Mouse (Mus musculus) gastrocnemius, adult 2 months (tissue): Measurements from ENCODE around the gene Tmco1. TPM values are rescaled to one million over a fixed set of nuclear protein-coding genes. Genes with fewer than 3 reads are reported as not detected.
A peak's percentile ranks its signal among the peaks of the same experiment; 100 is the strongest.

ENCODE experiments used
- DNase-seq: peaks from one replicate; pipeline ENCODE4 v3.0.0; 2022
- H3K27ac ChIP-seq: fragments of 200-600 bp; 2 replicates; pipeline ENCODE4 v1.8.1; 2022; ENCODE audit warnings: mild to moderate bottlenecking
- H3K4me3 ChIP-seq: fragments of 200-600 bp; 2 replicates; pipeline ENCODE4 v1.8.1; 2022; ENCODE audit warnings: mild to moderate bottlenecking, moderate library complexity
- CTCF ChIP-seq: fragments of 200-600 bp; IDR thresholded peaks from 2 replicates; pipeline ENCODE4 v1.8.1; 2022; ENCODE audit warnings: antibody characterized with exemption, mild to moderate bottlenecking, moderate library complexity
- intact Hi-C: fragments of 180-260 bp; cut with DNase I; formaldehyde crosslinking; loops from one replicate; pipeline ENCODE4 v1.15.1; 2025
- total RNA-seq, 2 experiments: library from RNA; stranded (reverse); gene quantifications; 2 replicates each; pipeline ENCODE4 v1.2.3; 2021

Tmco1 gene
- total RNA-seq, 2 experiments from 2014 or later: 33.2 to 40.4 TPM

- peak; percentile 91 for DNase-seq
- Histone ChIP-seq H3K27ac (peak within 1 kb of the TSS; percentile 90), H3K4me3 (peak within 1 kb of the TSS; percentile 82)
- no peak for TF ChIP-seq CTCF
- intact Hi-C loops: no loop called here
Observed at GRCm38 (mm10) chr1:167349815-167350596, 41.8 kb downstream of the Tmco1 start, which contains the start of gene Aldh9a1. Gene Aldh9a1, plus strand, starts transcription at chr1:167349991.

- Histone ChIP-seq H3K4me3 (peak overlapping the region; percentile 82), H3K27ac (peak overlapping the region; percentile 90)
- DNase-seq: no peak
- no peak for TF ChIP-seq CTCF
- intact Hi-C loops: no loop called here
Observed at GRCm38 (mm10) chr1:167350597-167351415, 42.6 kb downstream of the Tmco1 start.

GRCm38 (mm10) chr1:167352403-167352802 lies 44.2 kb downstream of the Tmco1 start:
- DNase-seq: no peak
- no peak overlapping the region for H3K4me3 ChIP-seq
- H3K27ac ChIP-seq: no peak overlapping the region
- no peak for TF ChIP-seq CTCF
- intact Hi-C loops: no loop called here

- no peak for DNase-seq
- TF ChIP-seq CTCF: no peak
- Histone ChIP-seq H3K4me3 (no peak overlapping the region), H3K27ac (no peak overlapping the region)
- intact Hi-C loops: no loop called here
Observed at GRCm38 (mm10) chr1:167357387-167357786, 49.2 kb downstream of the Tmco1 start.

GRCm38 (mm10) chr1:167358731-167359130 lies 50.6 kb downstream of the Tmco1 start:
- Histone ChIP-seq H3K27ac (no peak overlapping the region), H3K4me3 (no peak overlapping the region)
- intact Hi-C loops: no loop called here
- no peak for TF ChIP-seq CTCF
- DNase-seq: no peak

- DNase-seq: no peak
- no peak overlapping the region for H3K27ac ChIP-seq
- H3K4me3 ChIP-seq: no peak overlapping the region
- intact Hi-C loops: no loop called here
- TF ChIP-seq CTCF: no peak
Observed at GRCm38 (mm10) chr1:167360268-167360667, 52.1 kb downstream of the Tmco1 start.

- TF ChIP-seq CTCF: no peak
- Histone ChIP-seq H3K4me3 (no peak overlapping the region), H3K27ac (no peak overlapping the region)
- intact Hi-C loops: no loop called here
- no peak for DNase-seq
Observed at GRCm38 (mm10) chr1:167362819-167363218, 54.6 kb downstream of the Tmco1 start.

- no peak for DNase-seq
- no peak overlapping the region for H3K27ac ChIP-seq
- intact Hi-C loops: no loop called here
- TF ChIP-seq CTCF: no peak
- no peak overlapping the region for H3K4me3 ChIP-seq
Observed at GRCm38 (mm10) chr1:167363322-167363721, 55.1 kb downstream of the Tmco1 start.

- intact Hi-C loops: no loop called here
- DNase-seq: peak; percentile 66
- H3K4me3 ChIP-seq: no peak overlapping the region
- TF ChIP-seq CTCF: no peak
- H3K27ac ChIP-seq: peak overlapping the region; percentile 53
Observed at GRCm38 (mm10) chr1:167365808-167366207, 57.6 kb downstream of the Tmco1 start.

- TF ChIP-seq CTCF: no peak
- Histone ChIP-seq H3K27ac (no peak overlapping the region; the same call in 1 of the 2 replicates), H3K4me3 (no peak overlapping the region)
- intact Hi-C loops: no loop called here
- DNase-seq: no peak
Observed at GRCm38 (mm10) chr1:167366621-167367020, 58.4 kb downstream of the Tmco1 start.

- Histone ChIP-seq H3K4me3 (no peak overlapping the region), H3K27ac (no peak overlapping the region)
- intact Hi-C loops: no loop called here
- TF ChIP-seq CTCF: no peak
- no peak for DNase-seq
Observed at GRCm38 (mm10) chr1:167368018-167368417, 59.8 kb downstream of the Tmco1 start.

GRCm38 (mm10) chr1:167368513-167368912 lies 60.3 kb downstream of the Tmco1 start:
- DNase-seq: no peak
- H3K27ac ChIP-seq: no peak overlapping the region
- intact Hi-C loops: no loop called here
- H3K4me3 ChIP-seq: no peak overlapping the region
- TF ChIP-seq CTCF: no peak

GRCm38 (mm10) chr1:167369905-167370304 lies 61.7 kb downstream of the Tmco1 start:
- intact Hi-C loops: loop anchor here (1.0 kb wide), 1 partner anchor 23 kb away; the partner anchor contains the start of gene Mgst3
- peak; percentile 90 for DNase-seq
- TF ChIP-seq CTCF: peak; percentile 97
- no peak overlapping the region for H3K4me3 ChIP-seq
- peak overlapping the region; percentile 46 for H3K27ac ChIP-seq
